Mouse (Mus musculus) hindbrain, postnatal 0 days (tissue): ENCODE data around the gene Casr. TPM values are rescaled to one million over a fixed set of nuclear protein-coding genes. Genes with fewer than 3 reads are reported as not detected.

Experiments
- ATAC-seq: fragments of 200-750 bp; cut with Nextera tagmentation; 2 replicates; pipeline ENCODE4 v1.8.0; 2017; ENCODE audit warnings: mild to moderate bottlenecking, moderate TSS enrichment, moderate library complexity
- DNase-seq: peaks from one replicate; pipeline ENCODE4 v3.0.0-alpha.2; 2015; ENCODE audit warnings: low spot score
- H3K27ac ChIP-seq: fragments of 300-500 bp; sonication (generic); 2 replicates; pipeline ENCODE4 v1.5.1; 2014; ENCODE audit warnings: mild to moderate bottlenecking
- H3K27me3 ChIP-seq: fragments of 300-500 bp; sonication (generic); 2 replicates; pipeline ENCODE4 v1.6.1; 2014; ENCODE audit warnings: low read length, mixed read lengths; ENCODE audit not compliant: insufficient read depth
- H3K36me3 ChIP-seq: fragments of 300-500 bp; sonication (generic); 2 replicates; pipeline ENCODE4 v1.6.1; 2014; ENCODE audit warnings: low read length, mixed read lengths; ENCODE audit not compliant: insufficient read depth
- H3K4me1 ChIP-seq: fragments of 300-500 bp; sonication (generic); 2 replicates; pipeline ENCODE4 v1.6.1; 2014; ENCODE audit warnings: antibody characterized with exemption, low read length, mixed read lengths; ENCODE audit not compliant: insufficient read depth
- H3K4me2 ChIP-seq: fragments of 300-500 bp; sonication (generic); 2 replicates; pipeline ENCODE4 v1.6.1; 2014; ENCODE audit warnings: low read depth, mild to moderate bottlenecking, low read length, moderate library complexity, mixed read lengths
- H3K4me3 ChIP-seq: fragments of 300-500 bp; sonication (generic); 2 replicates; pipeline ENCODE4 v1.5.1; 2014; ENCODE audit warnings: low read length
- H3K9ac ChIP-seq: fragments of 300-500 bp; sonication (generic); replicated peaks from 2 replicates; pipeline ENCODE4 v1.6.1; 2014; ENCODE audit warnings: mild to moderate bottlenecking, low read length, moderate library complexity, mixed read lengths
- H3K9me3 ChIP-seq: fragments of 300-500 bp; sonication (generic); 2 replicates; pipeline ENCODE4 v1.6.1; 2016; ENCODE audit warnings: low read length, mixed read lengths
- CTCF ChIP-seq: IDR thresholded peaks from 2 replicates; pipeline ENCODE4 v1.5.1; 2016; ENCODE audit warnings: antibody characterized with exemption, control low read depth, low read depth
- WGBS: fragments of 180-500 bp; shearing (Covaris S2); extraction: QIAGEN DNeasy Blood & Tissue Kit; methylation state at CpG from one replicate; pipeline ENCODE4 v1.1.7; 2014; 5-methylcytosine and 5-hydroxymethylcytosine counted together
- polyA plus RNA-seq: library from polyadenylated mRNA; unstranded; fragments of >200 nt; fragmentation: Nextera tagmentation; extraction: Ambion mirVana; gene quantifications from 2 replicates; pipeline ENCODE4 v1.2.1, GENCODE M21; 2015
- total RNA-seq: library from RNA; depleted of rRNA; stranded (reverse); fragments of >200 nt; gene quantifications from 2 replicates; pipeline ENCODE4 v1.2.3, GENCODE M21; 2014

Casr gene
- total and polyA plus RNA-seq, 2 experiments from 2014 or later: 0.13 to 1.9 TPM

GRCm38 (mm10) chr16:36523095-36523494, 38.8 kb downstream of the Casr start:
- Histone ChIP-seq H3K4me2 (no peak overlapping the region), H3K9ac (no peak overlapping the region), H3K4me3 (no peak overlapping the region), H3K27ac (no peak overlapping the region), H3K36me3 (no peaks in the 10 kb centered on the region), H3K27me3 (no peaks in the 10 kb centered on the region), H3K9me3 (no peaks in the 10 kb centered on the region), H3K4me1 (no peaks in the 10 kb centered on the region)
- no peak for ATAC-seq
- DNase-seq: no peak
- TF ChIP-seq CTCF: no peak
- 68% methylated on average over 5 of the region's 5 CpGs for WGBS

- DNase-seq: no peak
- no peaks in the 10 kb centered on the region for H3K4me1 ChIP-seq
- 76% methylated on average over 2 of the region's 2 CpGs for WGBS
- H3K4me3 ChIP-seq: no peak overlapping the region
- no peaks in the 10 kb centered on the region for H3K9me3 ChIP-seq
- H3K27ac ChIP-seq: no peak overlapping the region
- no peaks in the 10 kb centered on the region for H3K27me3 ChIP-seq
- no peak for ATAC-seq
- H3K4me2 ChIP-seq: no peak overlapping the region
- no peaks in the 10 kb centered on the region for H3K36me3 ChIP-seq
- H3K9ac ChIP-seq: no peak overlapping the region
- no peak for TF ChIP-seq CTCF
These were observed 45.6 kb downstream of the Casr start for GRCm38 (mm10) chr16:36516355-36516754.

DNA sequence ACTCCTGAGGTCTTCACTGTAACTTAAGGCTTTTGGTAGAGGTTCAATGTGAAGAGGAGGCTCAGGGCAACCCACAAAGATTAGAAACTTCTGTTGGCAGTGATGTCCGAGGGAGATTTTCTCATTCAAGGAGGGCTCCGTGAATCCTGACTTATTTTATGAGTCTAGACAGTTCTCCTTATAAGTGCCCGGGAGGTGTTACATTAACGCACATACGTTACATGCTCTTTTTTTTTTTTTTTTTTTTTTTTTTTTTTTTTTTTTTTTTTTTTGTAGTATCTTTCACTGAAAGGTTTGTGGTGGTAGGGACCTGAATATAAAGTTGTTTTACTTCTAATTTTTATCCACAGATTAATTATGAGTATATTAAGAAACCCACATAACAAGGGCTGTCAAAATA, 54.6 kb downstream of the Casr start:
- DNase-seq (no peak), ATAC-seq (no peak)
- WGBS: 94% methylated on average over 5 of the region's 5 CpGs
- H3K27ac ChIP-seq: no peak overlapping the region
- TF ChIP-seq CTCF: no peak
- H3K4me2 ChIP-seq: no peak overlapping the region
- H3K4me1 ChIP-seq: no peaks in the 10 kb centered on the region
- no peak overlapping the region for H3K4me3 ChIP-seq
- H3K27me3 ChIP-seq: no peaks in the 10 kb centered on the region
- H3K9me3 ChIP-seq: no peaks in the 10 kb centered on the region
- H3K9ac ChIP-seq: no peak overlapping the region
- H3K36me3 ChIP-seq: no peaks in the 10 kb centered on the region

GRCm38 (mm10) chr16:36506827-36507226, 55.1 kb downstream of the Casr start:
- Histone ChIP-seq H3K9me3 (no peaks in the 10 kb centered on the region), H3K4me1 (no peaks in the 10 kb centered on the region), H3K4me2 (no peak overlapping the region), H3K27me3 (no peaks in the 10 kb centered on the region), H3K4me3 (no peak overlapping the region), H3K9ac (no peak overlapping the region), H3K27ac (no peak overlapping the region), H3K36me3 (no peaks in the 10 kb centered on the region)
- ATAC-seq (no peak), DNase-seq (no peak)
- TF ChIP-seq CTCF: no peak

- ATAC-seq (no peak), DNase-seq (peak; percentile 69)
- no peak overlapping the region for H3K27ac ChIP-seq
- no peaks in the 10 kb centered on the region for H3K9me3 ChIP-seq
- no peaks in the 10 kb centered on the region for H3K36me3 ChIP-seq
- TF ChIP-seq CTCF: peak; percentile 66
- no peaks in the 10 kb centered on the region for H3K4me1 ChIP-seq
- WGBS: 42% methylated on average over 4 of the region's 4 CpGs
- H3K9ac ChIP-seq: no peak overlapping the region
- no peaks in the 10 kb centered on the region for H3K27me3 ChIP-seq
- no peak overlapping the region for H3K4me2 ChIP-seq
- H3K4me3 ChIP-seq: no peak overlapping the region
These were observed 56.0 kb downstream of the Casr start for GRCm38 (mm10) chr16:36505913-36506312.

GRCm38 (mm10) chr16:36505134-36505533, 56.8 kb downstream of the Casr start:
- no peak for DNase-seq
- ATAC-seq: no peak
- no peak overlapping the region for H3K4me2 ChIP-seq
- no peak overlapping the region for H3K27ac ChIP-seq
- H3K9ac ChIP-seq: no peak overlapping the region
- no peaks in the 10 kb centered on the region for H3K4me1 ChIP-seq
- no peaks in the 10 kb centered on the region for H3K36me3 ChIP-seq
- H3K27me3 ChIP-seq: no peaks in the 10 kb centered on the region
- no peak overlapping the region for H3K4me3 ChIP-seq
- no peak for TF ChIP-seq CTCF
- H3K9me3 ChIP-seq: no peaks in the 10 kb centered on the region
- WGBS: 78% methylated on average over 3 of the region's 3 CpGs

GRCm38 (mm10) chr16:36502286-36502685, 59.7 kb downstream of the Casr start:
- Histone ChIP-seq H3K27me3 (no peaks in the 10 kb centered on the region), H3K4me2 (no peak overlapping the region), H3K27ac (no peak overlapping the region), H3K9ac (no peak overlapping the region), H3K4me3 (no peak overlapping the region), H3K36me3 (no peaks in the 10 kb centered on the region), H3K4me1 (no peaks in the 10 kb centered on the region), H3K9me3 (no peaks in the 10 kb centered on the region)
- no peak for TF ChIP-seq CTCF
- DNase-seq (no peak), ATAC-seq (no peak)
- WGBS: 78% methylated on average over 2 of the region's 2 CpGs
